23 mouse cellular contexts compared by ENCODE assay signal in genomic region chr9:120114789-120115151, GRCm38 (mm10). TPM values are rescaled to one million over a fixed set of nuclear protein-coding genes. Genes with fewer than 3 reads are reported as not detected.
DNase-seq lines count a peak whose midpoint lies in the region; ATAC-seq and TF ChIP-seq lines count a peak whose summit lies in the region.
"Had no signal": no experiment of that assay in that cellular context is flagged by ENCODE, and none has a peak within 500 bp of the region (broad histone marks: within the 10 kb centered on the region; RNA-seq: fewer than 3 reads in every experiment).

No protein-coding gene starts in this region.

- TF ChIP-seq CTCF in MEL (IDR thresholded peaks at IDR 0.05 in 2 of 3, conservative IDR thresholded peaks at IDR 0.05 in 1 of 3; ENCODE audit: control insufficient read depth in 1 of 3, insufficient read depth in 1 of 3, low read depth in 2 of 3, low read length in 3 of 3, poor library complexity in 1 of 3, severe bottlenecking in 1 of 3) = no peak
- no peak for TF ChIP-seq CTCF in left cerebral cortex, adult 2 months (IDR thresholded peaks at IDR 0.05)

- peaks cover 43% of the 10 kb centered on the region for H3K79me2 ChIP-seq in MEL (ENCODE audit: control insufficient read depth, insufficient read depth, low read length, poor library complexity)

- peak overlapping the region; percentile 58; the same call in 1 of the 2 replicates for H3K27ac ChIP-seq in heart, embryonic 13.5 days (replicated peaks)
- H3K27ac ChIP-seq in MEL (ENCODE audit: control insufficient read depth, low read depth, low read length) = peak overlapping the region; percentile 99
- peak overlapping the region; percentile 99 for H3K27ac ChIP-seq in liver, embryonic 15.5 days (replicated peaks)
- no peak overlapping the region for H3K27ac ChIP-seq in left cerebral cortex, adult 2 months
- H3K27ac ChIP-seq: embryonic facial prominence, embryonic 13.5 days; midbrain, embryonic 12.5 days had no signal

- H3K9me3 ChIP-seq in heart, embryonic 13.5 days = no peaks in the 10 kb centered on the region
- H3K9me3 ChIP-seq in MEL (replicated peaks; ENCODE audit: insufficient read depth, low read length) = no peaks in the 10 kb centered on the region
- H3K9me3 ChIP-seq in liver, embryonic 15.5 days (replicated peaks) = no peaks in the 10 kb centered on the region
- H3K9me3 ChIP-seq: embryonic facial prominence, embryonic 13.5 days; midbrain, embryonic 12.5 days had no signal

- H3K27me3 ChIP-seq in heart, embryonic 13.5 days (replicated peaks) = no peaks in the 10 kb centered on the region
- no peaks in the 10 kb centered on the region for H3K27me3 ChIP-seq in MEL (ENCODE audit: control insufficient read depth in 1 of 2, insufficient read depth in 2 of 2, low read length in 2 of 2)
- no peaks in the 10 kb centered on the region for H3K27me3 ChIP-seq in liver, embryonic 15.5 days
- H3K27me3 ChIP-seq: embryonic facial prominence, embryonic 13.5 days; midbrain, embryonic 12.5 days had no signal

- no peak for ATAC-seq in heart, embryonic 13.5 days (ENCODE audit: extremely low read depth, insufficient number of reproducible peaks, low FRiP score, low TSS enrichment)
- peak; percentile 49 for ATAC-seq in erythroblast, adult 5-6 weeks (replicated peaks; ENCODE audit: low FRiP score, poor library complexity, severe bottlenecking)
- ATAC-seq in liver, embryonic 15.5 days (ENCODE audit: insufficient read depth) = peak; percentile 36
- ATAC-seq: forebrain, postnatal 0 days; hindbrain, embryonic 16.5 days had no signal

- H3K36me3 ChIP-seq in heart, embryonic 13.5 days = peaks cover 33% of the 10 kb centered on the region
- peaks cover 10 to 42% of the 10 kb centered on the region in 2 experiments for H3K36me3 ChIP-seq in MEL (ENCODE audit: control insufficient read depth in 1 of 2, insufficient read depth in 2 of 2, low read length in 2 of 2)
- peaks cover 36% of the 10 kb centered on the region for H3K36me3 ChIP-seq in liver, embryonic 15.5 days (replicated peaks)

- H3K4me2 ChIP-seq in heart, embryonic 13.5 days = peak overlapping the region; percentile 48
- peak overlapping the region; percentile 96 for H3K4me2 ChIP-seq in liver, embryonic 15.5 days
- H3K4me2 ChIP-seq: embryonic facial prominence, embryonic 13.5 days; midbrain, embryonic 12.5 days had no signal

- TF ChIP-seq RAD21 in MEL (IDR thresholded peaks at IDR 0.05; ENCODE audit: low read depth, low read length) = no peak

- WGBS in heart, embryonic 13.5 days = 85% methylated on average over 2 of the region's 2 CpGs
- WGBS in liver, embryonic 15.5 days (ENCODE audit: insufficient replicate concordance) = 19% methylated on average over 2 of the region's 2 CpGs

- H3K9ac ChIP-seq in heart, embryonic 13.5 days = peak overlapping the region; percentile 64; the same call in 1 of the 2 replicates
- peak overlapping the region; percentile 71 for H3K9ac ChIP-seq in MEL (ENCODE audit: control insufficient read depth, low read depth, low read length, poor library complexity, severe bottlenecking)
- H3K9ac ChIP-seq in liver, embryonic 15.5 days = peak overlapping the region; percentile 79
- H3K9ac ChIP-seq: embryonic facial prominence, embryonic 13.5 days; forebrain, postnatal 0 days; midbrain, embryonic 12.5 days had no signal

- 0 out of 4 replicates have a peak, but pooled peaks of 1 of the 2 experiments have one; percentile 4 for TF ChIP-seq EP300 in MEL (IDR thresholded peaks at IDR 0.05; ENCODE audit: low read depth in 1 of 2, low read length in 2 of 2)

- intact Hi-C loops in heart, postnatal 36 days (cut with DNase I) = no loop called here
- intact Hi-C loops in left cerebral cortex, adult 2 months (cut with DNase I) = no loop called here

- peaks cover 27% of the 10 kb centered on the region for H3K4me1 ChIP-seq in heart, embryonic 13.5 days
- H3K4me1 ChIP-seq in MEL (ENCODE audit: control insufficient read depth in 1 of 2, insufficient read depth in 2 of 2, low read length in 2 of 2) = peaks cover 21 to 43% of the 10 kb centered on the region in 2 experiments
- H3K4me1 ChIP-seq in liver, embryonic 15.5 days (replicated peaks) = peaks cover 88% of the 10 kb centered on the region

- no peak for DNase-seq in heart, postnatal 36 days
- peak; percentile 61 for DNase-seq in MEL (ENCODE audit: low read depth, low spot score)
- no peak for DNase-seq in retina, postnatal 1 day
- DNase-seq in ovary, postnatal 36 days (ENCODE audit: low spot score) = no peak
- no peak for DNase-seq in left cerebral cortex, adult 2 months (ENCODE audit: extremely low spot score in 1 of 2, low spot score in 2 of 2)
- DNase-seq: adrenal gland, postnatal 25 days; cerebellum, postnatal 25 days; forebrain, postnatal 0 days; kidney, adult 2 months had no signal

- H3K4me3 ChIP-seq in heart, embryonic 13.5 days = no peak overlapping the region
- peak overlapping the region; percentile 41 to 50 for H3K4me3 ChIP-seq in MEL (ENCODE audit: control insufficient read depth in 1 of 2, insufficient read depth in 1 of 2, low read depth in 2 of 2, low read length in 2 of 2)
- H3K4me3 ChIP-seq in liver, embryonic 15.5 days (replicated peaks) = peak overlapping the region; percentile 68
- no peak overlapping the region for H3K4me3 ChIP-seq in left cerebral cortex, adult 2 months
- H3K4me3 ChIP-seq: embryonic facial prominence, embryonic 13.5 days; midbrain, embryonic 12.5 days had no signal

- TF ChIP-seq POLR2A in MEL (IDR thresholded peaks at IDR 0.05; ENCODE audit: control insufficient read depth in 1 of 2, insufficient read depth in 1 of 2, low read depth in 1 of 2, low read length in 2 of 2, poor library complexity in 1 of 2) = no peak

TF ChIP-seq in MEL, 35 proteins besides CTCF, POLR2A, EP300 and RAD21:
- no peak for TF ChIP-seq NELFE (IDR thresholded peaks at IDR 0.05; ENCODE audit: low read depth, low read length)
- TF ChIP-seq SIN3A (IDR thresholded peaks at IDR 0.05; ENCODE audit: low read length) = no peak
- peak; percentile 37; the same call in 1 of the 2 replicates for TF ChIP-seq ZMIZ1 (IDR thresholded peaks at IDR 0.05; ENCODE audit: low read depth, low read length)
- 0 out of 2 replicates have a peak, but pooled peaks have one; percentile 23 for TF ChIP-seq TBP (IDR thresholded peaks at IDR 0.05; ENCODE audit: low read depth, low read length)

RNA-seq across cellular contexts. Expression of gene Slc25a38, which starts 4.6 kb away (rescaled TPM):
- polyA plus RNA-seq in heart, embryonic 13.5 days (2015; fragmentation: Nextera tagmentation; extraction: Ambion mirVana) = 18.7 and 26.2 TPM in 2 replicates
- total RNA-seq in heart, postnatal 36 days (2021) = 10 to 100 TPM; 18.9 to 21.1 TPM
- total RNA-seq in MEL (2012; rRNA removed) = 76.1 and 87.6 TPM in 2 replicates
- 10 to 100 TPM in 1 of 2 experiments, not detected in 1; 81.3 TPM for polyA plus RNA-seq in MEL (2012; ENCODE audit: insufficient read depth in 1 of 2, insufficient read length in 2 of 2, low read depth in 1 of 2, low replicate concordance in 2 of 2, missing spikeins in 1 of 2)
- 79.7 and 177 TPM in 2 replicates for total RNA-seq in erythroblast, adult 5-6 weeks (2015; ENCODE audit: low replicate concordance)
- 230 and 266 TPM in 2 replicates for total RNA-seq in erythroblast, adult 5-6 weeks (2017; ENCODE audit: low replicate concordance)
- 130 and 137 TPM in 2 replicates for polyA plus RNA-seq in liver, embryonic 15.5 days (2015; fragmentation: Nextera tagmentation; extraction: Ambion mirVana)
- total RNA-seq in left cerebral cortex, adult 2 months (2021) = 10 to 100 TPM; 24.3 to 24.9 TPM

RNA-seq across cellular contexts. Expression of gene Rpsa, which starts 12.7 kb away (rescaled TPM):
- 944 and 956 TPM in 2 replicates for polyA plus RNA-seq in heart, embryonic 13.5 days (2015; fragmentation: Nextera tagmentation; extraction: Ambion mirVana)
- 100 to 1,000 TPM; 494 to 510 TPM for total RNA-seq in heart, postnatal 36 days (2021)
- 1,584 and 1,827 TPM in 2 replicates for total RNA-seq in MEL (2012; rRNA removed)
- polyA plus RNA-seq in MEL (2012; ENCODE audit: insufficient read depth in 1 of 2, insufficient read length in 2 of 2, low read depth in 1 of 2, low replicate concordance in 2 of 2, missing spikeins in 1 of 2) = 1,000 to 10,000 TPM in 1 of 2 experiments, 100 to 1,000 TPM in 1; 726 to 4,532 TPM
- 532 and 535 TPM in 2 replicates for total RNA-seq in erythroblast, adult 5-6 weeks (2015; ENCODE audit: low replicate concordance)
- 872 and 875 TPM in 2 replicates for total RNA-seq in erythroblast, adult 5-6 weeks (2017; ENCODE audit: low replicate concordance)
- 830 and 871 TPM in 2 replicates for polyA plus RNA-seq in liver, embryonic 15.5 days (2015; fragmentation: Nextera tagmentation; extraction: Ambion mirVana)
- 100 to 1,000 TPM; 398 to 400 TPM for total RNA-seq in left cerebral cortex, adult 2 months (2021)

RNA-seq across cellular contexts. Expression of gene Ccr8, which starts 22.9 kb away (rescaled TPM):
- polyA plus RNA-seq in heart, embryonic 13.5 days (2015; fragmentation: Nextera tagmentation; extraction: Ambion mirVana) = 0.13 TPM in 1 of 2 replicates, not detected in the other
- total RNA-seq in heart, postnatal 36 days (2021) = not detected
- total RNA-seq in MEL (2012; rRNA removed) = not detected in 2 replicates
- polyA plus RNA-seq in MEL (2012; ENCODE audit: insufficient read depth in 1 of 2, insufficient read length in 2 of 2, low read depth in 1 of 2, low replicate concordance in 2 of 2, missing spikeins in 1 of 2) = not detected
- not detected in 2 replicates for total RNA-seq in erythroblast, adult 5-6 weeks (2015; ENCODE audit: low replicate concordance)
- not detected in 2 replicates for total RNA-seq in erythroblast, adult 5-6 weeks (2017; ENCODE audit: low replicate concordance)
- polyA plus RNA-seq in liver, embryonic 15.5 days (2015; fragmentation: Nextera tagmentation; extraction: Ambion mirVana) = 0.07 TPM in 1 of 2 replicates, not detected in the other
- not detected for total RNA-seq in left cerebral cortex, adult 2 months (2021)
- total RNA-seq: adrenal gland, postnatal 25 days; forebrain, postnatal 0 days; gastrocnemius, adult 8-10 months; heart, adult 8-10 months; layer of hippocampus, adult 18-20 months; left cerebral cortex, postnatal 14 days had no signal
- polyA plus RNA-seq: C2C12; forebrain, postnatal 0 days; hindbrain, embryonic 16.5 days; midbrain, embryonic 12.5 days had no signal

RNA-seq across cellular contexts. Expression of gene Mobp, which starts 34.7 kb away (rescaled TPM):
- not detected in 2 replicates for polyA plus RNA-seq in heart, embryonic 13.5 days (2015; fragmentation: Nextera tagmentation; extraction: Ambion mirVana)
- total RNA-seq in heart, postnatal 36 days (2021) = not detected
- total RNA-seq in MEL (2012; rRNA removed) = not detected in 2 replicates
- not detected for polyA plus RNA-seq in MEL (2012; ENCODE audit: insufficient read depth in 1 of 2, insufficient read length in 2 of 2, low read depth in 1 of 2, low replicate concordance in 2 of 2, missing spikeins in 1 of 2)
- total RNA-seq in erythroblast, adult 5-6 weeks (2015; ENCODE audit: low replicate concordance) = not detected in 2 replicates
- total RNA-seq in erythroblast, adult 5-6 weeks (2017; ENCODE audit: low replicate concordance) = not detected in 2 replicates
- polyA plus RNA-seq in liver, embryonic 15.5 days (2015; fragmentation: Nextera tagmentation; extraction: Ambion mirVana) = not detected in 2 replicates
- 100 to 1,000 TPM; 177 to 214 TPM for total RNA-seq in left cerebral cortex, adult 2 months (2021)
- total RNA-seq: forebrain, postnatal 0 days; gastrocnemius, adult 8-10 months had no signal
- polyA plus RNA-seq: C2C12; embryonic facial prominence, embryonic 13.5 days; kidney, adult 2 months; lung, embryonic 16.5 days; small intestine, adult 2 months; thymus, postnatal 0 days had no signal

RNA-seq across cellular contexts. Expression of gene Cx3cr1, which starts 45.1 kb away (rescaled TPM):
- 7.2 and 9.3 TPM in 2 replicates for polyA plus RNA-seq in heart, embryonic 13.5 days (2015; fragmentation: Nextera tagmentation; extraction: Ambion mirVana)
- total RNA-seq in heart, postnatal 36 days (2021) = 1 to 10 TPM; 3.1 to 5.4 TPM
- not detected in 2 replicates for total RNA-seq in MEL (2012; rRNA removed)
- not detected for polyA plus RNA-seq in MEL (2012; ENCODE audit: insufficient read depth in 1 of 2, insufficient read length in 2 of 2, low read depth in 1 of 2, low replicate concordance in 2 of 2, missing spikeins in 1 of 2)
- total RNA-seq in erythroblast, adult 5-6 weeks (2015; ENCODE audit: low replicate concordance) = 6.7 and 7.3 TPM in 2 replicates
- total RNA-seq in erythroblast, adult 5-6 weeks (2017; ENCODE audit: low replicate concordance) = 8.8 and 13.7 TPM in 2 replicates
- 2.7 and 3.5 TPM in 2 replicates for polyA plus RNA-seq in liver, embryonic 15.5 days (2015; fragmentation: Nextera tagmentation; extraction: Ambion mirVana)
- 10 to 100 TPM; 28.6 to 30.9 TPM for total RNA-seq in left cerebral cortex, adult 2 months (2021)

Comparison
In these comparisons a context has a peak if more than half of its experiments do, and no peak if none do; other contexts are left out.
1. H3K4me3 ChIP-seq: peak in MEL (2 of 2) and liver, embryonic 15.5 days (single experiment); none in heart, embryonic 13.5 days (single experiment) and left cerebral cortex, adult 2 months (single experiment).
2. Peak in every context shown above with its lines, with median percentiles within 50 percentile points of each other: H3K9ac ChIP-seq.